Mouse (Mus musculus): ENCODE results near the gene Slc7a1. TPM values are rescaled to one million over a fixed set of nuclear protein-coding genes. Genes with fewer than 3 reads are reported as not detected.

Gene Slc7a1
- polyA plus RNA-seq, 1 experiment from 2014 or later = 16.7 TPM

GRCm38 (mm10) chr5:148361759-148362010 is 38.0 kb downstream of the Slc7a1 start:
- Histone ChIP-seq H3K27me3 (ENCODE audit: insufficient read depth, low read length) (no peaks in the 10 kb centered on the region), H3K4me3 (ENCODE audit: low read length) (no peak overlapping the region), H3K27ac (ENCODE audit: low read length) (peak overlapping the region; percentile 82), H3K36me3 (ENCODE audit: insufficient read depth, low read length) (peaks cover 4% of the 10 kb centered on the region; the same call in 1 of the 2 replicates), H3K9me3 (ENCODE audit: low read length) (no peaks in the 10 kb centered on the region), H3K9ac (replicated peaks; ENCODE audit: low read length) (no peak overlapping the region), H3K4me2 (replicated peaks; ENCODE audit: low read depth, low read length) (no peak overlapping the region), H3K4me1 (ENCODE audit: insufficient read depth, low read length) (peaks cover 30% of the 10 kb centered on the region)
- 37% methylated on average over 3 of the region's 3 CpGs for WGBS
- 0 out of 2 replicates have a peak, but pooled peaks have one; percentile 9 for ATAC-seq (ENCODE audit: low FRiP score, low TSS enrichment)

GRCm38 (mm10) chr5:148360922-148361758 is 38.6 kb downstream of the Slc7a1 start:
- peak; percentile 87 for ATAC-seq (ENCODE audit: low FRiP score, low TSS enrichment)
- 52% methylated on average over 16 of the region's 16 CpGs for WGBS
- H3K9ac ChIP-seq (replicated peaks; ENCODE audit: low read length) = no peak overlapping the region

DNA sequence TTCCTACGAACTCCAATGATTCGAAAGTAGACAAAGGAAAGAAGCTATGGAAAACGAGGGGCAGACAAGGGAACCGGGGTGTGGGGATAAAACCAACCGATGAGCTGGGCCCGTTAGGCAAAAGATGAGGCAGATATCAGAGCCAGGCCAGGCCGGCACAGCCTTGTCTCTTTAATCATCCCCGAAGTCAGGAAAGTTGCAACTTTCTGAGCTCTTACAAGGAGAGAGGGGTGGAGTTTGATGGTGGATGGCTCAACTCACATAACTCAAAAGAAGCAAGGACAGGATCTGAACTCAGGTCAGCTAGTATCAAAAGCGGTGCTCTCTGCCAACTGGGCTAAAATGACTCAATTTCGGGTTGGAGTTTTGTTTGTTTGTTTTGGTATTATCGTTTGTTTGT is 40.6 kb downstream of the Slc7a1 start:
- H3K9me3 ChIP-seq (ENCODE audit: low read length) = no peaks in the 10 kb centered on the region
- no peak overlapping the region for H3K4me3 ChIP-seq (ENCODE audit: low read length)
- H3K4me1 ChIP-seq (ENCODE audit: insufficient read depth, low read length) = peaks cover 36% of the 10 kb centered on the region
- no peaks in the 10 kb centered on the region for H3K27me3 ChIP-seq (ENCODE audit: insufficient read depth, low read length)
- H3K4me2 ChIP-seq (replicated peaks; ENCODE audit: low read depth, low read length) = no peak overlapping the region
- 91% methylated on average over 11 of the region's 11 CpGs for WGBS
- no peak overlapping the region for H3K9ac ChIP-seq (replicated peaks; ENCODE audit: low read length)
- H3K27ac ChIP-seq (ENCODE audit: low read length) = no peak overlapping the region
- no peak for ATAC-seq (ENCODE audit: low FRiP score, low TSS enrichment)
- peaks cover 4% of the 10 kb centered on the region; the same call in 1 of the 2 replicates for H3K36me3 ChIP-seq (ENCODE audit: insufficient read depth, low read length)

More at GRCm38 (mm10) chr5:148360922-148361758, 38.6 kb downstream of the Slc7a1 start:
- Histone ChIP-seq H3K36me3 (ENCODE audit: insufficient read depth, low read length) (peaks cover 4% of the 10 kb centered on the region; the same call in 1 of the 2 replicates), H3K9me3 (ENCODE audit: low read length) (no peaks in the 10 kb centered on the region), H3K27ac (ENCODE audit: low read length) (peak overlapping the region; percentile 82), H3K4me1 (ENCODE audit: insufficient read depth, low read length) (peaks cover 30% of the 10 kb centered on the region), H3K4me3 (ENCODE audit: low read length) (no peak overlapping the region), H3K4me2 (replicated peaks; ENCODE audit: low read depth, low read length) (no peak overlapping the region), H3K27me3 (ENCODE audit: insufficient read depth, low read length) (no peaks in the 10 kb centered on the region)

DNA sequence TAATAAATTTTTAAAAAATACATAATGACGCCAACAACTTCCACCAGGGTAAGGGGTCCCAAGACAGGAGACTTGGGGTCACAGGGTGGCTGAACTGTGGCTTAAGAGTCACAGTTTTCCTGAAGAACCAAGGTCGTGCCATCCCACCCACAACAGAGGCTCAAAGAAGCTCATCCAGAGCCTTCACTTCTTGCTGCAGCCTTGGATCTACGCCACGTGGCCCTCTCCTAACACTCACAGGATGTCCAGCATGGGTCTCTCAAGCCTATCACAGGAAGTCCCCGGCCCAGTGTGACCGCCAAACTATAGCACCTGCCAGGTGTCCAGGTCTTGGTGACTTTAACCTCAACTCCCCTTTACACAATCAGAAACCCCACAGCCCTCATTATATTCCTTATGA is 42.5 kb downstream of the Slc7a1 start:
- Histone ChIP-seq H3K36me3 (ENCODE audit: insufficient read depth, low read length) (peaks cover 4% of the 10 kb centered on the region; the same call in 1 of the 2 replicates), H3K4me1 (ENCODE audit: insufficient read depth, low read length) (peaks cover 32% of the 10 kb centered on the region), H3K4me3 (ENCODE audit: low read length) (no peak overlapping the region), H3K27me3 (ENCODE audit: insufficient read depth, low read length) (no peaks in the 10 kb centered on the region), H3K4me2 (replicated peaks; ENCODE audit: low read depth, low read length) (no peak overlapping the region), H3K9ac (replicated peaks; ENCODE audit: low read length) (no peak overlapping the region), H3K9me3 (ENCODE audit: low read length) (no peaks in the 10 kb centered on the region), H3K27ac (ENCODE audit: low read length) (no peak overlapping the region)
- 92% methylated on average over 6 of the region's 6 CpGs for WGBS
- ATAC-seq (ENCODE audit: low FRiP score, low TSS enrichment) = no peak

GRCm38 (mm10) chr5:148355822-148356221 is 43.9 kb downstream of the Slc7a1 start:
- no peak for ATAC-seq (ENCODE audit: low FRiP score, low TSS enrichment)
- WGBS = 93% methylated on average over 3 of the region's 3 CpGs
- Histone ChIP-seq H3K27me3 (ENCODE audit: insufficient read depth, low read length) (no peaks in the 10 kb centered on the region), H3K4me3 (ENCODE audit: low read length) (no peak overlapping the region), H3K4me1 (ENCODE audit: insufficient read depth, low read length) (peaks cover 18% of the 10 kb centered on the region), H3K9ac (replicated peaks; ENCODE audit: low read length) (no peak overlapping the region), H3K27ac (ENCODE audit: low read length) (no peak overlapping the region), H3K36me3 (ENCODE audit: insufficient read depth, low read length) (peaks cover 9% of the 10 kb centered on the region; the same call in 1 of the 2 replicates), H3K4me2 (replicated peaks; ENCODE audit: low read depth, low read length) (no peak overlapping the region), H3K9me3 (ENCODE audit: low read length) (no peaks in the 10 kb centered on the region)

DNA sequence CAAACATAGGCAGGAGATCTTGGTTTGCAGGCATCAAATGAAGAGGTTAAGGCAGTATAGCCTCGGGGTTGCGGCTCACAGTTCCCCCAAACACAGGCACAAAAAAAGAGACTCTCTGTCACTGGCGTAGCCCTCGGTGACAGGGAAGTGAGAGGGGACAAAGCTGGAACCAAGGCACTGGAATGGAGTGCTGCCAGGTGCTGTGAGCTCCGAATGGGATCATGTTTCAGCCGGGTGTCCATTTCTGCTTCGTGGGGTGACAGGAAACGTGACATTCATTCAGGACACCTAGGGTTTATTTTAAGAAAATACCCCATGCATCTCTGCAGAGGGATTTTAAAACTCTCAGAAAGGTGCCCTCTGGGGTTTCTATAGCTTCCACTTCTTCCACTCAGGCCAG is 45.2 kb downstream of the Slc7a1 start:
- H3K9ac ChIP-seq (replicated peaks; ENCODE audit: low read length) = no peak overlapping the region
- peaks cover 9% of the 10 kb centered on the region; the same call in 1 of the 2 replicates for H3K36me3 ChIP-seq (ENCODE audit: insufficient read depth, low read length)
- no peaks in the 10 kb centered on the region for H3K9me3 ChIP-seq (ENCODE audit: low read length)
- no peak overlapping the region for H3K4me3 ChIP-seq (ENCODE audit: low read length)
- no peak overlapping the region for H3K27ac ChIP-seq (ENCODE audit: low read length)
- H3K4me1 ChIP-seq (ENCODE audit: insufficient read depth, low read length) = peaks cover 17% of the 10 kb centered on the region
- no peaks in the 10 kb centered on the region for H3K27me3 ChIP-seq (ENCODE audit: insufficient read depth, low read length)
- WGBS = 30% methylated on average over 8 of the region's 8 CpGs
- no peak for ATAC-seq (ENCODE audit: low FRiP score, low TSS enrichment)
- H3K4me2 ChIP-seq (replicated peaks; ENCODE audit: low read depth, low read length) = no peak overlapping the region

- Histone ChIP-seq H3K36me3 (ENCODE audit: insufficient read depth, low read length) (peaks cover 6% of the 10 kb centered on the region; the same call in 1 of the 2 replicates), H3K27me3 (ENCODE audit: insufficient read depth, low read length) (no peaks in the 10 kb centered on the region), H3K4me1 (ENCODE audit: insufficient read depth, low read length) (peaks cover 17% of the 10 kb centered on the region), H3K4me2 (replicated peaks; ENCODE audit: low read depth, low read length) (no peak overlapping the region), H3K9me3 (ENCODE audit: low read length) (no peaks in the 10 kb centered on the region), H3K9ac (replicated peaks; ENCODE audit: low read length) (no peak overlapping the region), H3K4me3 (ENCODE audit: low read length) (no peak overlapping the region), H3K27ac (ENCODE audit: low read length) (peak overlapping the region; percentile 0; the same call in 1 of the 2 replicates)
- 59% methylated on average over 16 of the region's 16 CpGs for WGBS
- no peak for ATAC-seq (ENCODE audit: low FRiP score, low TSS enrichment)
Measured at GRCm38 (mm10) chr5:148353429-148353828, 46.3 kb downstream of the Slc7a1 start.

DNA sequence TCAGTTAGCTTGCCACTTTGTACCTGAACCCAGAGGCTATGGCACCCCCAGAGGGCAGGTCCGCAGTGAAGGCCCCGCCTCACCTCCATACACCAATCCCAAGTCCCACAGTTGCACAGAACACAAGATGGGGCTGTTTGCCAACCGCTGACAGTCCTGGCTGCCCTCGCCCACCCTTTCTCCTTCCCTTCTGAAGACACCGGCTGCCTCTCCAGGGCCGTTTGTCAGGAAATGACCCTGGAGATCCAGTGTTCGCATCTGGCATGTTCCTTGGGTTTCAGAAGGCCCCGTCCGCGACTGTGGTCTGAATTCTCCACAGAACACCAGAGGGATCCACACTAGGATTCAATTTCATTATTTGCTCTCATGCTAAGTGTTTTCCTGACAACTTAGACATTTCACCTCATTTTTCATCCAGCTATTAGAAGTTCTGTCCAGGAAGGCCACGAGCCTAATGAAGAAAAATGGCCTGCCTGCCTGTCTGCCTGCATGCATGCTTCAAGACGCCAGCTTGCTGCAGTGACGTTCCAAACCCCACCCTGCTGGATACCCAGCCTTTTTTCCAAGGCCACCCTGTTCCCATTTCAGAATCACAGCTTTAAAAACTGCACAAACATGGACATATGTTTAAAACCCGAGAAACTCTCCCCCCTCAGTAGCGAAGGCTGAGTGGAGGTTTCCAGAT is 50.2 kb downstream of the Slc7a1 start:
- Histone ChIP-seq H3K4me2 (replicated peaks; ENCODE audit: low read depth, low read length) (no peak overlapping the region), H3K27me3 (ENCODE audit: insufficient read depth, low read length) (no peaks in the 10 kb centered on the region), H3K36me3 (ENCODE audit: insufficient read depth, low read length) (peaks cover 10% of the 10 kb centered on the region; the same call in 1 of the 2 replicates), H3K9ac (replicated peaks; ENCODE audit: low read length) (no peak overlapping the region), H3K4me1 (ENCODE audit: insufficient read depth, low read length) (peaks cover 12% of the 10 kb centered on the region), H3K4me3 (ENCODE audit: low read length) (no peak overlapping the region), H3K27ac (ENCODE audit: low read length) (no peak overlapping the region), H3K9me3 (ENCODE audit: low read length) (no peaks in the 10 kb centered on the region)
- no peak for ATAC-seq (ENCODE audit: low FRiP score, low TSS enrichment)
- 48% methylated on average over 15 of the region's 15 CpGs for WGBS

- H3K36me3 ChIP-seq (ENCODE audit: insufficient read depth, low read length) = peaks cover 10% of the 10 kb centered on the region; the same call in 1 of the 2 replicates
- 0 out of 2 replicates have a peak, but pooled peaks cover 3% of the 10 kb centered on the region for H3K4me1 ChIP-seq (ENCODE audit: insufficient read depth, low read length)
- 0 out of 2 replicates have a peak, but pooled peaks have one; percentile 32 for ATAC-seq (ENCODE audit: low FRiP score, low TSS enrichment)
- H3K27me3 ChIP-seq (ENCODE audit: insufficient read depth, low read length) = no peaks in the 10 kb centered on the region
- H3K27ac ChIP-seq (ENCODE audit: low read length) = no peak overlapping the region
- H3K9ac ChIP-seq (replicated peaks; ENCODE audit: low read length) = no peak overlapping the region
- 60% methylated on average over 8 of the region's 8 CpGs for WGBS
- no peak overlapping the region for H3K4me2 ChIP-seq (replicated peaks; ENCODE audit: low read depth, low read length)
- H3K4me3 ChIP-seq (ENCODE audit: low read length) = no peak overlapping the region
- no peaks in the 10 kb centered on the region for H3K9me3 ChIP-seq (ENCODE audit: low read length)
Measured at GRCm38 (mm10) chr5:148348153-148348552, 51.6 kb downstream of the Slc7a1 start.

- H3K9me3 ChIP-seq (ENCODE audit: low read length) = no peaks in the 10 kb centered on the region
- peaks cover 8% of the 10 kb centered on the region; the same call in 1 of the 2 replicates for H3K36me3 ChIP-seq (ENCODE audit: insufficient read depth, low read length)
- 87% methylated on average over 8 of the region's 8 CpGs for WGBS
- no peak overlapping the region for H3K4me3 ChIP-seq (ENCODE audit: low read length)
- ATAC-seq (ENCODE audit: low FRiP score, low TSS enrichment) = no peak
- H3K9ac ChIP-seq (replicated peaks; ENCODE audit: low read length) = no peak overlapping the region
- H3K27ac ChIP-seq (ENCODE audit: low read length) = no peak overlapping the region
- H3K4me2 ChIP-seq (replicated peaks; ENCODE audit: low read depth, low read length) = no peak overlapping the region
- H3K27me3 ChIP-seq (ENCODE audit: insufficient read depth, low read length) = no peaks in the 10 kb centered on the region
- H3K4me1 ChIP-seq (ENCODE audit: insufficient read depth, low read length) = peaks cover 16% of the 10 kb centered on the region
Measured at GRCm38 (mm10) chr5:148346543-148346942, 53.2 kb downstream of the Slc7a1 start.
